Mouse (Mus musculus): ENCODE measurements around the gene Stoml1. TPM values are rescaled to one million over a fixed set of nuclear protein-coding genes. Genes with fewer than 3 reads are reported as not detected.
"Not testable (repeated sequence)": the region's sequence is repeated elsewhere in the genome, so short reads cannot be mapped to it uniquely, and the experiment has no call there.

Stoml1 gene
- polyA plus RNA-seq, 1 experiment = 32.5 TPM

DNA sequence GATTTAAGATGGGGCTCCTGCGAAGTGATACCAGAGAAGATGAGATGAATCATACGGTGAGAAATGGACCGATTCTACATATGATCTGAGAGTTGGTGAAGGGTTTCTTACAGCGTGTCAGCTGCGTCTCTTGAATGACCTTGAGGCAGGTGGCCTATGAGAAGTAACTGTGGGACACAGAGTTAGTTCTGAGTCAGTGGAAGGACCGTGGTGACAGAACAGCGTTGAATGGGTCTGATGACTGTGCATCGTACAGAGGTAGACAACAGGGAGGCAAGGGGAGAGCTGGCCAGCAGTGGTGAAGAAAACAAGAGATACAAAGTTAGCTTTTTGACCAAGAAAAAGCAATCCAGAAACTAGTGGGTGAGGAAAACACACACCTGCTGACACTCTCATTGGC lies 2.6 kb upstream of the Stoml1 start:
- WGBS = 64% methylated on average over 8 of the region's 8 CpGs
- H3K27ac ChIP-seq (ENCODE audit: insufficient read depth, low read depth, low read length) = peak overlapping the region; percentile 96
- H3K36me3 ChIP-seq (ENCODE audit: control insufficient read depth, insufficient read depth, low read length) = no peaks in the 10 kb centered on the region
- DNase-seq = no peak
- H3K4me1 ChIP-seq (ENCODE audit: control insufficient read depth, insufficient read depth, low read length) = peaks cover 9% of the 10 kb centered on the region; the same call in 1 of the 2 replicates
- TF ChIP-seq POLR2A (IDR thresholded peaks at IDR 0.05; ENCODE audit: low read depth, low read length) (no peak), CTCF (conservative IDR thresholded peaks at IDR 0.05; ENCODE audit: insufficient read depth, insufficient read length, low read depth, low read length) (no peak)
- no peaks in the 10 kb centered on the region for H3K27me3 ChIP-seq (replicated peaks; ENCODE audit: control insufficient read depth, insufficient read depth, low read length)
- no peak overlapping the region for H3K4me3 ChIP-seq (ENCODE audit: insufficient read depth, low read depth, low read length)

GRCm38 (mm10) chr9:58250730-58251129 lies 2.2 kb upstream of the Stoml1 start:
- H3K27ac ChIP-seq (ENCODE audit: insufficient read depth, low read depth, low read length) = peak overlapping the region; percentile 96
- H3K4me1 ChIP-seq (ENCODE audit: control insufficient read depth, insufficient read depth, low read length); H3K36me3 ChIP-seq (ENCODE audit: control insufficient read depth, insufficient read depth, low read length); H3K27me3 ChIP-seq (replicated peaks; ENCODE audit: control insufficient read depth, insufficient read depth, low read length); H3K4me3 ChIP-seq (ENCODE audit: insufficient read depth, low read depth, low read length); DNase-seq: not testable (repeated sequence)
- 95% methylated on average over 1 of the region's 1 CpGs for WGBS

- H3K27me3 ChIP-seq (replicated peaks; ENCODE audit: control insufficient read depth, insufficient read depth, low read length); H3K27ac ChIP-seq (ENCODE audit: insufficient read depth, low read depth, low read length): not testable (repeated sequence)
- 55% methylated on average over 5 of the region's 5 CpGs for WGBS
Measured at GRCm38 (mm10) chr9:58253805-58254122, 800 bp downstream of the Stoml1 start.

DNA sequence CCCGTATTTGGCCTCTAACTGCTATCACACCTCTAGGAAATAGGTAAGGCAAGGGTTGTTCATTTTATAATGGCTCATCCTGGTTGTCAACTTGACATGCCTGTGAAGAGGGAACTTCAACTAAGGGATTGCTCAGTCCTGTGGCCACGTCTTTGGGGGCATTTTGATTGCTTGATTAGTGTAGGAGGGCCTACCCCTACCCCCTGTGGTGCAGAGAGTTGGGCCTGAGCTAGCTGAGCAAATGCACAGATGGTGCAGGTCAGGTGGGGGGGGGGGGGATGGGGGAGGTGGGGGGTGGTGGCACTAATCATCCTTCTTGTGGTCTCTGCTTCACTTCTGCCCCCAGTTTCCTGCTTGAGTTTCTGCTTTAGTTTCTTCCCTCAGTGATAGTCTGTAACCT lies 2.1 kb downstream of the Stoml1 start:
- no peak for DNase-seq
- WGBS = 86% methylated on average over 2 of the region's 2 CpGs
- Histone ChIP-seq H3K4me1 (ENCODE audit: control insufficient read depth, insufficient read depth, low read length) (peaks cover 4% of the 10 kb centered on the region; the same call in 1 of the 2 replicates), H3K4me3 (ENCODE audit: insufficient read depth, low read depth, low read length) (no peak overlapping the region), H3K27me3 (replicated peaks; ENCODE audit: control insufficient read depth, insufficient read depth, low read length) (no peaks in the 10 kb centered on the region), H3K27ac (ENCODE audit: insufficient read depth, low read depth, low read length) (no peak overlapping the region), H3K36me3 (ENCODE audit: control insufficient read depth, insufficient read depth, low read length) (no peaks in the 10 kb centered on the region)
- TF ChIP-seq POLR2A (IDR thresholded peaks at IDR 0.05; ENCODE audit: low read depth, low read length) = no peak
- no peak for TF ChIP-seq CTCF (conservative IDR thresholded peaks at IDR 0.05; ENCODE audit: insufficient read depth, insufficient read length, low read depth, low read length)

More at GRCm38 (mm10) chr9:58253805-58254122, 800 bp downstream of the Stoml1 start:
- H3K4me3 ChIP-seq (ENCODE audit: insufficient read depth, low read depth, low read length) = peak overlapping the region; percentile 70
- not testable (repeated sequence) for H3K36me3 ChIP-seq (ENCODE audit: control insufficient read depth, insufficient read depth, low read length); DNase-seq; H3K4me1 ChIP-seq (ENCODE audit: control insufficient read depth, insufficient read depth, low read length)

DNA sequence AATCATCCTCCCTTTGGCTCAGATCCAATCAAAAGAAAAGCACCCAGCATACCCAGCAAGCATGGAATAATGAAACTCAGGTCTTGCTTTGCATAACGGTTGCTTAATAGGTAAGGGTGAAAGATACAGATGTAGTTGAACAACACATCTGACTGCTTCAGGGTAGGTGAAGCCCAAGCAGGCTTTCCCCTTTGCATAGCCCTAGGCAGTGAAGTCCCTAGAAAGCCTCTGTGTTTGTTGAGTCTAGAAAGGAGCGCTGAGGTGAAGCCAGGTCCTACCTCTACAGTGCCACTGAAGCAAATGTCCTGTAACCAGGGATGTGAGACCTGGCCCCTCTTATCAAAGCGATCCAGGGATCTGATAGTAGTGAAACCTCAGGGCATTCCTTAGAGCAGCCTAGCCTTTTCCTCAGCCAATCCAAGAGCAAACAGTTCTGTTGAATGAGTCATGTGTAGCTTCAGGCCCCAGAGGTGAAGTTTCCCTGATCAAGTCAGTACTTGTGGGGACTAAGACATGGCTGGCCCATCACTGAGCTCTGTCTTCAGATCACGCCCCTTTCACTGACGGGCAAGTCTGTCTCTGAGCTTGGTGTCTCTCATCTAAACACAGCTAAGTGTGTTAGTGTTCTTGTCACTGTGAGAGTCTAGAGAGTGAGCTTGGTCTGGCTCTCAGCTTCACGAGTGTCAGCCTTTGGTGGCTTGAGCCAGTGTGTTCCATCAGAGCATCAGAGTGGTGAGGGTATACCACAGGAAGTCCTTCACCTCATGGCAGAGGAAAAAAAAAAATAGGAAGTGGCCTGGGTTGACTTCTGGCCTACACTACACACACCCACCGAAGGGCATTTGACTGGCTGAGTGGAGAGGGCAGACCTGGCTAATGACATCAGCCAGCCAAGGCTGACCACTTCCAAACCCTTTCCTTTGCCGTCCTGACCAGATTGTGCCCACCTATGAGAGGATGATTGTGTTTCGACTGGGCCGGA lies 3.0 kb downstream of the Stoml1 start:
- Histone ChIP-seq H3K4me1 (ENCODE audit: control insufficient read depth, insufficient read depth, low read length) (peaks cover 4% of the 10 kb centered on the region; the same call in 1 of the 2 replicates), H3K27ac (ENCODE audit: insufficient read depth, low read depth, low read length) (no peak overlapping the region), H3K36me3 (ENCODE audit: control insufficient read depth, insufficient read depth, low read length) (no peaks in the 10 kb centered on the region), H3K27me3 (replicated peaks; ENCODE audit: control insufficient read depth, insufficient read depth, low read length) (no peaks in the 10 kb centered on the region), H3K4me3 (ENCODE audit: insufficient read depth, low read depth, low read length) (no peak overlapping the region)
- 86% methylated on average over 10 of the region's 10 CpGs for WGBS
- DNase-seq = no peak
- TF ChIP-seq CTCF (conservative IDR thresholded peaks at IDR 0.05; ENCODE audit: insufficient read depth, insufficient read length, low read depth, low read length) (no peak), POLR2A (IDR thresholded peaks at IDR 0.05; ENCODE audit: low read depth, low read length) (no peak)

DNA sequence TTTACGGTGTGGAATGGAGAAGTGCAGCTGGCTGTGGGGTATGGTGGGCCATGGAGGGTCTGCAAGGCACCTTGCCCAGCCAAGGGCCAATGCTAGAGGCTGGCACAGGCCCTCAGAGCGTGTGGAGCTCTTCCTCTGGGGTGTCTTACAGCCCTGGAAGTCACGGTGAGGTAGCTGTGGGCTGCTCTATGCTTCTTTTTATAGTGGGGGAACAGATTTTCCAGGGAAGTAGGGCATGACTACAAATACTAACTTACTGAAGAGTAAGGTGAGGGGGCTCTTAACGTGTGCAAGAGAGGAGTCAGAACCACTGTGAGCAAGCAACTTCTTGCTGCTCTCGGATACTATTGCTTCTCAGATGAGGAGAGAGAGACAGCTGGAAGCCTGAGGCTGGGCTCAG lies 9.5 kb downstream of the Stoml1 start:
- WGBS = 95% methylated on average over 5 of the region's 5 CpGs
- TF ChIP-seq POLR2A (IDR thresholded peaks at IDR 0.05; ENCODE audit: low read depth, low read length) (no peak), CTCF (conservative IDR thresholded peaks at IDR 0.05; ENCODE audit: insufficient read depth, insufficient read length, low read depth, low read length) (no peak)
- Histone ChIP-seq H3K36me3 (ENCODE audit: control insufficient read depth, insufficient read depth, low read length) (no peaks in the 10 kb centered on the region), H3K4me1 (ENCODE audit: control insufficient read depth, insufficient read depth, low read length) (no peaks in the 10 kb centered on the region), H3K4me3 (ENCODE audit: insufficient read depth, low read depth, low read length) (no peak overlapping the region), H3K27ac (ENCODE audit: insufficient read depth, low read depth, low read length) (no peak overlapping the region), H3K27me3 (replicated peaks; ENCODE audit: control insufficient read depth, insufficient read depth, low read length) (no peaks in the 10 kb centered on the region)
- DNase-seq = no peak

DNA sequence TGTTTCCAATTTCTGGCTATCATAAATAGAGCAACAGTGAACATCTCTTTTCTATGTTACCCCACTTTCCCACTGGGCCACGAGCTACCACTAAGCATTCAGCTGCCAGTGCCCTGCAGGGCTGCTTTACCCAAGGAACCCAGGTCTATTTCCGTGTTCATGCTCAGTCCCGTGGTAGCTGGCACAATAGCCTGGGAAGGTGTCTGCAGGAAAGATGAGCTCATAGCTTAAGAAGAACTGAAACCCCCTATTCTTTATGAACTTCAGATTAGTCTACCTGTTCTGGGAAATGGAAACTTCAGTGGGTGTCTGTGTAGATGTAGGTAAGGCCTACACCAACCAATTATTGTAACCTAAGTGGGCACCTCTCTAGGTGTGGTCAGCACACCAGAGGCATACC lies 12.4 kb downstream of the Stoml1 start:
- WGBS = 71% methylated on average over 3 of the region's 3 CpGs
- no peaks in the 10 kb centered on the region for H3K36me3 ChIP-seq (ENCODE audit: control insufficient read depth, insufficient read depth, low read length)
- H3K27me3 ChIP-seq (replicated peaks; ENCODE audit: control insufficient read depth, insufficient read depth, low read length) = no peaks in the 10 kb centered on the region
- no peak overlapping the region for H3K27ac ChIP-seq (ENCODE audit: insufficient read depth, low read depth, low read length)
- no peak overlapping the region for H3K4me3 ChIP-seq (ENCODE audit: insufficient read depth, low read depth, low read length)
- TF ChIP-seq CTCF (conservative IDR thresholded peaks at IDR 0.05; ENCODE audit: insufficient read depth, insufficient read length, low read depth, low read length) (no peak), POLR2A (IDR thresholded peaks at IDR 0.05; ENCODE audit: low read depth, low read length) (no peak)
- H3K4me1 ChIP-seq (ENCODE audit: control insufficient read depth, insufficient read depth, low read length) = no peaks in the 10 kb centered on the region
- no peak for DNase-seq

All from kidney, adult 2 months (tissue).